Mouse (Mus musculus) CH12.LX (cell line): ENCODE results near the gene Cblb. TPM values are rescaled to one million over a fixed set of nuclear protein-coding genes. Genes with fewer than 3 reads are reported as not detected.

Experiments used
- DNase-seq: peaks from one replicate; pipeline ENCODE4 v3.0.0-alpha.2; 2013; ENCODE audit errors: extremely low read depth
- H3K27ac ChIP-seq: 2 replicates; pipeline ENCODE4 v1.5.1; 2012; ENCODE audit warnings: low read depth, mild to moderate bottlenecking, control low read depth, moderate library complexity; ENCODE audit not compliant: insufficient read depth
- H3K27me3 ChIP-seq: replicated peaks from 2 replicates; pipeline ENCODE3; 2012; ENCODE audit warnings: inconsistent platforms
- H3K36me3 ChIP-seq, 2 experiments: replicated peaks in 1 of 2; 2 replicates each; pipeline versions ENCODE3 to v1.6.1; 2012; ENCODE audit warnings: inconsistent platforms in 1 of 2, low read length in 1 of 2, mild to moderate bottlenecking in 1 of 2, mixed read lengths in 1 of 2, moderate library complexity in 1 of 2; ENCODE audit not compliant: control insufficient read depth in 1 of 2, insufficient read depth in 1 of 2
- H3K4me1 ChIP-seq, 2 experiments: 2 replicates each; pipeline ENCODE4 v1.6.1; 2012; ENCODE audit warnings: inconsistent platforms in 1 of 2, moderate library complexity in 1 of 2; ENCODE audit not compliant: insufficient read depth in 2 of 2, control insufficient read depth in 1 of 2
- H3K4me2 ChIP-seq: 2 replicates; pipeline ENCODE4 v1.6.1; 2012; ENCODE audit warnings: low read depth, mild to moderate bottlenecking, control low read depth; ENCODE audit not compliant: poor library complexity, insufficient read depth, severe bottlenecking
- H3K4me3 ChIP-seq, 3 experiments: fragments of 150-350 bp in 1 of 3; sonication (generic) in 1 of 3; replicated peaks in 1 of 3; 2 replicates each; pipeline versions ENCODE3 to v1.5.1; 2011 to 2012; ENCODE audit warnings: low read depth in 2 of 3, low read length in 2 of 3, mild to moderate bottlenecking in 2 of 3, moderate library complexity in 2 of 3, control low read depth in 1 of 3, improper control_type of control experiment in 1 of 3, inconsistent platforms in 1 of 3, mixed read lengths in 1 of 3; ENCODE audit not compliant: poor library complexity in 1 of 3
- H3K79me2 ChIP-seq: replicated peaks from 2 replicates; pipeline ENCODE4 v1.6.1; 2012; ENCODE audit warnings: mild to moderate bottlenecking, moderate library complexity; ENCODE audit not compliant: control insufficient read depth, poor library complexity, insufficient read depth, severe bottlenecking; ENCODE audit errors: extremely low read depth
- H3K9ac ChIP-seq: 2 replicates; pipeline ENCODE4 v1.6.1; 2012; ENCODE audit warnings: low read depth, mild to moderate bottlenecking, control low read depth, moderate library complexity; ENCODE audit not compliant: insufficient read depth
- H3K9me3 ChIP-seq: replicated peaks from 2 replicates; pipeline ENCODE3; 2012; ENCODE audit warnings: low read length, inconsistent platforms, mixed read lengths
- CHD1 ChIP-seq: IDR thresholded peaks from 2 replicates; pipeline ENCODE4 v1.6.1; 2012; ENCODE audit warnings: low read depth, low read length, improper control_type of control experiment, inconsistent platforms
- E2F4 ChIP-seq: IDR thresholded peaks from 2 replicates; pipeline ENCODE4 v1.6.1; 2011; ENCODE audit warnings: low read depth, low read length, improper control_type of control experiment; ENCODE audit not compliant: insufficient replicate concordance
- ELF1 ChIP-seq: IDR thresholded peaks from 2 replicates; pipeline ENCODE4 v1.6.1; 2014; ENCODE audit warnings: low read depth, mild to moderate bottlenecking, inconsistent platforms, low read length, improper control_type of control experiment
- EP300 ChIP-seq: IDR thresholded peaks from 2 replicates; pipeline ENCODE4 v1.6.1; 2011; ENCODE audit warnings: low read length, improper control_type of control experiment
- ETS1 ChIP-seq: conservative IDR thresholded peaks from 2 replicates; pipeline ENCODE4 v1.6.1; 2012; ENCODE audit warnings: low read depth, mild to moderate bottlenecking, inconsistent platforms, low read length, improper control_type of control experiment, moderate library complexity
- GABPA ChIP-seq: IDR thresholded peaks from 2 replicates; pipeline ENCODE4 v1.6.1; 2012; ENCODE audit warnings: low read depth, low read length, improper control_type of control experiment, inconsistent platforms; ENCODE audit not compliant: insufficient replicate concordance
- HCFC1 ChIP-seq: IDR thresholded peaks from 2 replicates; pipeline ENCODE4 v1.6.1; 2012; ENCODE audit warnings: low read depth, mild to moderate bottlenecking, inconsistent platforms, low read length, improper control_type of control experiment
- IRF4 ChIP-seq: IDR thresholded peaks from 2 replicates; pipeline ENCODE4 v1.6.1; 2014; ENCODE audit warnings: low read depth, mild to moderate bottlenecking, inconsistent platforms, low read length, improper control_type of control experiment
- JUN ChIP-seq: IDR thresholded peaks from 2 replicates; pipeline ENCODE4 v1.6.1; 2011; ENCODE audit warnings: low read depth, mild to moderate bottlenecking, low read length, improper control_type of control experiment, moderate library complexity; ENCODE audit not compliant: insufficient read depth
- JUND ChIP-seq: conservative IDR thresholded peaks from 2 replicates; pipeline ENCODE4 v1.6.1; 2011; ENCODE audit warnings: low read depth, low read length, improper control_type of control experiment
- MAX ChIP-seq: IDR thresholded peaks from 2 replicates; pipeline ENCODE4 v1.6.1; 2011; ENCODE audit warnings: low read length, improper control_type of control experiment
- MAZ ChIP-seq: IDR thresholded peaks from 2 replicates; pipeline ENCODE4 v1.6.1; 2012; ENCODE audit warnings: low read depth, mild to moderate bottlenecking, inconsistent platforms, low read length, improper control_type of control experiment, moderate library complexity
- MEF2A ChIP-seq: IDR thresholded peaks from 2 replicates; pipeline ENCODE4 v1.6.1; 2014; ENCODE audit warnings: low read depth, mild to moderate bottlenecking, inconsistent platforms, low read length, improper control_type of control experiment, borderline replicate concordance
- MYC ChIP-seq: IDR thresholded peaks from 2 replicates; pipeline ENCODE4 v1.6.1; 2011; ENCODE audit warnings: low read depth, mild to moderate bottlenecking, improper control_type of control experiment, low read length
- POLR2A ChIP-seq: IDR thresholded peaks from 2 replicates; pipeline ENCODE4 v1.6.1; 2011; ENCODE audit warnings: low read depth, mild to moderate bottlenecking, improper control_type of control experiment, low read length
- SMC3 ChIP-seq: IDR thresholded peaks from 2 replicates; pipeline ENCODE4 v1.6.1; 2011; ENCODE audit warnings: low read depth, low read length, improper control_type of control experiment
- ZKSCAN1 ChIP-seq: IDR thresholded peaks from 2 replicates; pipeline ENCODE4 v1.6.1; 2012; ENCODE audit warnings: low read depth, inconsistent platforms, low read length, improper control_type of control experiment, borderline replicate concordance
- ZNF384 ChIP-seq: IDR thresholded peaks from 2 replicates; pipeline ENCODE4 v1.6.1; 2012; ENCODE audit warnings: low read depth, low read length, improper control_type of control experiment, inconsistent platforms
- dilution Hi-C: fragments of 300-500 bp; cut with MboI; formaldehyde crosslinking; loops from 2 replicates; pipeline ENCODE4 v1.14.3; 2020; ENCODE audit warnings: low sequenced_read_pairs; ENCODE audit not compliant: extremely low pct_unique_long_range_greater_than_20kb, extremely low pct_ligation_motif_present
- in situ Hi-C: fragments of 300-500 bp; cut with MboI; formaldehyde crosslinking; loops from 3 replicates; pipeline ENCODE4 v1.14.3; 2019; ENCODE audit warnings: low sequenced_read_pairs, low pct_ligation_motif_present, low pct_unique_long_range_greater_than_20kb, mixed read lengths
- polyA plus RNA-seq: library from polyadenylated mRNA; unstranded; fragments of >175 nt; gene quantifications from 2 replicates; pipeline ENCODE4 v1.2.1, GENCODE M21; 2012; ENCODE audit warnings: low read depth; ENCODE audit not compliant: insufficient read length
- total RNA-seq, 2 experiments: library from RNA; depleted of rRNA; stranded (reverse); fragments of 300-350 nt in 1 of 2; fragments of >200 nt in 1 of 2; gene quantifications; 2 replicates each; pipeline ENCODE4 v1.2.3; 2012 to 2014

The Cblb gene
- total and polyA plus RNA-seq, 3 experiments, result 3.5 to 18.9 (median 6.3) TPM

DNA sequence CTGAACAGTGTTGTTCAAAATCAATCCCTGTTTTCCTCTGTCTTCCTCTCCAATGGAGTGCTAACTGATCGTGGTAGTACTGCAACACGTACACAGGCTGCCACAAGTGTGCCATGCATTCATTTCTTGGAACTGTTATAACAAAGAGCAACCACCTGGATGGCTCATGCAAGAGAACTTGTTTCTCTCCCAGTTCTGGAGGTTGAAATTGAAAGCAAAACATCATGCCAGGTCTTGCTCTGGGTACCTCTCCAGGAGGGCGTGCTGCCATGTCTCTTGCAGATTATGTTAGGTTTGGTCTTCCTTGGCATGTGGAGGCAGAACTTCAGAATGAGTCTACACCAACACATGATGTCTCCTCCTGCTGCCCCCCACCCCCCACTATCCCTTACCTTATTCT lies 24.2 kb downstream of the Cblb start:
- no peak for TF ChIP-seq ZNF384
- TF ChIP-seq POLR2A, result no peak
- no peak for TF ChIP-seq JUND
- no peak for TF ChIP-seq MEF2A
- no peak for TF ChIP-seq ETS1
- no peak for TF ChIP-seq EP300
- no peak for TF ChIP-seq IRF4
- no peak for TF ChIP-seq MAZ
- no peak for TF ChIP-seq GABPA
- in situ Hi-C loops, result no loop called here

DNA sequence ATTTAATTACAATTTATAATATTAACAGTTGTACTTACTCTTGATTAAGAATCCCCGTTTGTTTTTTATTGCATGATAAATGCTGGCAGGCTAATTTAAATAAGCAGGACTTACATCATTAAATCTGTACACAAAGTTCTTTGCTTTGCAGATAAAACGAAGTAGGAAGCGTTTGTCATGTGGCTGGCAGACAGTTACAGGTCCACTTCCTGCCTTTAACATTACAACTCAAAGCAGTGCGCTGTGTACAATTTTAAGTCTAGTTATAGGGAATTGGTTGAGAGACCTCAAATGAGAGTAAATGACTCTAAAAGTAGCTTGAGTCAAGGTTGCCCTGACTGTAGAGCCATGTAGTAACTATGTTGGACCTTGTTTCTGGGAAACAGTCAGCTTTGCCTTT lies 25.1 kb downstream of the Cblb start:
- Histone ChIP-seq H3K4me2 (no peak overlapping the region), H3K36me3 (peaks cover 0 to 23% of the 10 kb centered on the region in 2 experiments), H3K9me3 (no peaks in the 10 kb centered on the region), H3K9ac (no peak overlapping the region), H3K27ac (no peak overlapping the region), H3K79me2 (no peaks in the 10 kb centered on the region; the same call in 1 of the 2 replicates), H3K27me3 (no peaks in the 10 kb centered on the region), H3K4me3 (no peak overlapping the region), H3K4me1 (peaks cover 17 to 72% of the 10 kb centered on the region in 2 experiments)
- in situ Hi-C loops (no loop called here), dilution Hi-C loops (no loop called here)
- TF ChIP-seq SMC3 (no peak), EP300 (no peak), JUN (no peak), IRF4 (no peak), MAX (no peak), CHD1 (no peak), MYC (no peak), ZKSCAN1 (no peak), HCFC1 (no peak), E2F4 (no peak), MAZ (no peak), ELF1 (no peak)
- DNase-seq, result no peak

More for the DNA sequence above, 24.2 kb downstream of the Cblb start:
- dilution Hi-C loops, result no loop called here
- Histone ChIP-seq H3K9ac (no peak overlapping the region), H3K79me2 (no peaks in the 10 kb centered on the region; the same call in 1 of the 2 replicates), H3K27ac (no peak overlapping the region), H3K27me3 (no peaks in the 10 kb centered on the region), H3K4me1 (peaks cover 11 to 66% of the 10 kb centered on the region in 2 experiments), H3K36me3 (peaks cover 0 to 30% of the 10 kb centered on the region in 2 experiments), H3K4me2 (peak overlapping the region; percentile 18; the same call in 1 of the 2 replicates), H3K9me3 (no peaks in the 10 kb centered on the region), H3K4me3 (no peak overlapping the region)
- no peak for DNase-seq
